Mouse (Mus musculus): ENCODE results near the gene Wdr3.
A peak's percentile ranks its signal among the peaks of the same experiment; 100 is the strongest.

Gene Wdr3

DNA sequence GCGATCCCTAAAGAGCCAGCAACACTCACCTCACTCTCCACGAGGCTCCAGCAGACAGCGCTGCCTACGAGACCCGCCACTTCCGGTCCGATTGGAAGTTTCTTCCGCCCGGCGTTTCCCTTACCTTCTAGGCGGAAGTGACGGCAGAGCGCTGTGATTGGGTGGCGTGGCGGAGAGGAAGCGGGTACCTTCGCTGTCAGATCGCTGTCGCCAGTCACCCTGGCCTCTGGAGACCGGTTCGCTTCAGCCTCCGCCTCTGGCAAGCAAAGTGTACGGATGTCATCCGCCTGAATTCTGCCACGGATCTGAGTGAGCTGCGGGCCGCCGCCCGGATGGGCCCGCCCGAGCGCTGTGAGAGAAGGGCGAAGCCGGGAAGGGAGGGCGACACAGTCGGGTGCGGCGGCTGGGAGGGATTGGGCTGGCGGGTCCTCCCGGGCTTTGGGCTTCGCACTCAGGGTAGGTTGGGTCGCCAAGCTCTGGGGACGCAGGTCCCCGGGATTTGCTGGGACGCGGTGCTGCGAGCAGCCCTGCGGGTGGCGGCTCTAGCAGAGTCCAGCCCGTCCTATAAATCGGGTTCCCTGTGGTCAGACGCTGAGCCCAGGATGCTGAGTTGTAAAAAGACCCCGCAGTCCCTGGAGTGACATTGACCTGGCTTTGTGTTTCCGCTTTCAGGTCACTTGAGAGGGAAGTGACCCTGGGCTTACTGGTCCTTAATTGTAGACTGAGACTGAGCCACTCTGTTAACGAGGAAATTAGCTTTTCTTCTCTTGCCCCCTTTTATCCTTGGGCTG lies at the start of gene Wdr3, which contains the start of gene Gdap2:
Gene Wdr3, minus strand, starts transcription at position 93 of the 791 bp plus-strand sequence.
Gene Gdap2, plus strand, starts transcription at position 67 of the 791 bp plus-strand sequence.
- DNase-seq (ENCODE audit: low spot score in 2 of 2) = peak; percentile 87 to 91

DNA sequence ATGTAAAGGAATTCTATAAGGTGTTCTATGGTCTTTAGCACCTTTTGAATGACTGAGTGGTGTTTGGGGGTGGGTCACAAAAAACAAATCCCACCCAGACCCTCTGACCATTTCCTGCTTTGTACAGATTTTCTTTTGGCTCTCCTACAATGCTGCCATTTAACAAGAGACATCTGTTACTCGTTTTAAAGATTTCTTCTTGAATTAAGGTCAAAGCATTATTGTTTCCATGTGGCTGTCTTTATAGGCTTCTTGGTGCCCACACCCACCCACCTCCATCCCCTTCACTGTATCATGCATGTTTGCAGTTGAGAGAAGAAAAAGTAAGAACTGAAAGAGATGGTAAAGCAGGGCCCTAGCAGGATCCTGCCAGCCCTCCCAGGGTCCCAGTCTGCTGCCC lies 44.8 kb upstream of the Wdr3 start:
- no peak for DNase-seq (ENCODE audit: low spot score in 2 of 2)

DNA sequence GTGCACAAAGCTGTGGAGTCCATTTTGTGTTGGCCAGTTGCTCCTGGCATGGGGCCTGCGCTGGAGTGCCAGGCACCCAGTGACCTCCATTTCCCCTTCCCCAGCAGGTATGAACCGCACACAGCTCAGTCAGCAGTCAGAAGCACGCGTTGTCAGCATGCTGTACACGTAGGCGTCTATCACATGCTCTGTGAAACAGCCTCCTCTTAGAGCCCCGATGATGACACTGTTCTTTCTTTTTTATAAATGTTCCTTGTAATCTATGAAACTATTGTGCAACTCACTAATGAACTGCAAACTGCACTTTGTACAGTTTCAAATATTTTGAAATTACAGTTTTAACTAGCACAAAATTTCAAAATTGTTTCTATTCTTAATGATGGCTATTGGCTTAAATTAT lies 39.3 kb upstream of the Wdr3 start:
- DNase-seq (ENCODE audit: low spot score in 2 of 2) = no peak

GRCm38 (mm10) chr3:100194210-100194609 lies 32.0 kb upstream of the Wdr3 start:
- no peak for DNase-seq (ENCODE audit: low spot score in 2 of 2)

- no peak for DNase-seq (ENCODE audit: low spot score in 2 of 2)
Observed at GRCm38 (mm10) chr3:100189861-100190260, 27.7 kb upstream of the Wdr3 start.

DNA sequence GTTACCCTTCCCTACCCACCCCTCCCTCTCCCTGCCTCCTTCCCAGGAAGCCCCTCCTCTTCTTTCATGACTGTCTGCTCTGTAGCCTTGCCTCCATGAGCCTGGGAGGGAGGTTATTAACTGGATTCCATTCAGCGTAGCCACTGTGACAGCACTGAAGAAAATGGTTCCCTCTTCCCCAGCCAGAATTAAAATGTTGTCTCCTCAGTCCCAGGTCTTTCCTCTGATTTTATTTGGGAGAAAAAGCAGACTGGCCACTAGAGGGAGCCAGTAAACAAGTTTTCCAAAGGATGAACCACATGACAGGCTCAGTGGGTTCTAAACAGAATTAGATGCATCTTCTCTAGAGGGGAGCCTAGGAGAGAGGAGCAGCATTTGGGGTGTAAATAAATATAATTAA lies 27.2 kb upstream of the Wdr3 start:
- peak; percentile 32 to 64 for DNase-seq (ENCODE audit: low spot score in 2 of 2)

GRCm38 (mm10) chr3:100180471-100180870 lies 18.3 kb upstream of the Wdr3 start:
- DNase-seq (ENCODE audit: low spot score in 2 of 2) = no peak

- no peak for DNase-seq (ENCODE audit: low spot score in 2 of 2)
Observed at GRCm38 (mm10) chr3:100176031-100176430, 13.8 kb upstream of the Wdr3 start.

DNA sequence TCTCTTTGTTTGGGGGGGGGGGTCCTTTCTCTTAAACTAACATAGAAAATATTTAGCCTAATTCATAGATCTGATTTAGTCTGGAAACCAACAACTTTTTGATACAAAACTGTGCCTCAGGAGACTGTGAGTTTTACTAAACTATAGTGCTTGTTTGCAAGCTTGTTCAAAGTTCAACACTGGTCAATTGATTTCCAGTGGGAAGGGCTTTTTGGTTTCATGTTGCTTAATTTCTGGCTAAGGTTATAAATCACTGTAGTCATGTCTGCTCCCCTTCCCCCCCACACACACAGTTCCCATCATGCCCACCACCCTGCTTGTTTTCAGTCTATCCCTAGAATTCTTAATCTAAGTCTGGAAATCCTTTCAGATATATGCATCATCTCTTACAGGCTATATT lies 2.8 kb upstream of the Wdr3 start:
- no peak for DNase-seq (ENCODE audit: low spot score in 2 of 2)

DNA sequence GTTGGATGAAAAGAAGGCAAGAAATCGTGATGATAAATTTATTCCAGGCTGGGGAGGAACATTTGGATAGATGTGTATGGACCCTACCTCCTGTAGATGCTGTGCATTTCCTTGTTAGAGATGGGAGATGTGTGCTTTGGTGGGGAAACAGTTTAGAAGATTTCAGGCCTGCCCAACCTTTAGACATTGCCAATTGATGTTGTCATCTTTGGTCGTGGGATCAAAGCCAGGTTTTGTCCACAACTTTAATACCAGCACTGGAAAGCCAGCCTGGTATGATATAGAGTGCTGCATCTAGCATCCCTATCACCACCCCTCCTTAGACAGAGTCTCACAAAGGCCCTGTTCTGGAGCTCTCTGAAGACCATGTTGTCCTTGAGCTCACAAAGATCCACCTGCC lies 1.3 kb upstream of the Wdr3 start:
- DNase-seq (ENCODE audit: low spot score in 2 of 2) = no peak

GRCm38 (mm10) chr3:100161665-100162314 lies 417 bp downstream of the Wdr3 start:
- no peak for DNase-seq (ENCODE audit: low spot score in 2 of 2)

GRCm38 (mm10) chr3:100160682-100161445 lies 1.3 kb downstream of the Wdr3 start:
- DNase-seq (ENCODE audit: low spot score in 2 of 2) = no peak

DNA sequence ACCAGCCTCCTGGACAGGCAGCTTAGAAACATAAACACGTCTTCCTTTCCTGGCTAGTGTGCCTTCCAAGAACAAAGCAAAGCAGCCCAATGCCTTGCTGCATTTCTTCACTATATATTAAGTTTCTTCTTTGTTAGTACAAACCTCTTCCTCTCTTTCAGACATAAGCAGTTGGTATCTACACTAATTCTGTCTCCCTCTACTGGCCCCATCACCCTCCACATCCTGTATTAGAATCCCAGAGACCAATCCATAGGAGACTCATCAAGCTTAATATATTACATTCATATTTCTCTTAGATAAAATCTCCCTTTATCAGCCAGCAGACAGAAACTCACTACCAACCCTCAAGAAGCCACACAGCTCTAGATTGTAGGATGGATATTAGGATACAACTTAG lies 39.8 kb downstream of the Wdr3 start:
- no peak for DNase-seq (ENCODE audit: low spot score in 2 of 2)

GRCm38 (mm10) chr3:100121961-100122360 lies 40.2 kb downstream of the Wdr3 start:
- no peak for DNase-seq (ENCODE audit: low spot score in 2 of 2)

DNA sequence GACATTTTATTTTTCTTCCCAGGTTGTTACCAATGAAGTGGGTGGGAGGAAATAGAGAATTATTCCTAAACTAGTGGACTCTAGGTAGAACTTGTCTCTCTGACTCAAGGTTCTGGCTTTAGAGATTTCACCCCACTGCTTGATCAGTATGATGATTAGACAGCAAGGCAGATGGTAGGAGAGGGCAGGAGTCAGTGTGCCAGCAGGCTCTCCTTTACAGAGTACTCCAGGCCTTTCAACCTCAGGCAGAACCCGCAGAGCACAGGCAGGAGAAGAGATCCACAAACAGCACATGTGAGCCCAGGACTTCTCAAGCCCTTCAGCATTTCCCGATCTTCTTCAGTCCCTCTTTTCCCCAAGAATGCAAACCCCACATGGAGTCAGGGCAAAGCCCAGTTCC lies 43.5 kb downstream of the Wdr3 start:
- no peak for DNase-seq (ENCODE audit: low spot score in 2 of 2)

- DNase-seq (ENCODE audit: low spot score in 2 of 2) = no peak
Observed at GRCm38 (mm10) chr3:100106736-100107135, 55.5 kb downstream of the Wdr3 start.

DNA sequence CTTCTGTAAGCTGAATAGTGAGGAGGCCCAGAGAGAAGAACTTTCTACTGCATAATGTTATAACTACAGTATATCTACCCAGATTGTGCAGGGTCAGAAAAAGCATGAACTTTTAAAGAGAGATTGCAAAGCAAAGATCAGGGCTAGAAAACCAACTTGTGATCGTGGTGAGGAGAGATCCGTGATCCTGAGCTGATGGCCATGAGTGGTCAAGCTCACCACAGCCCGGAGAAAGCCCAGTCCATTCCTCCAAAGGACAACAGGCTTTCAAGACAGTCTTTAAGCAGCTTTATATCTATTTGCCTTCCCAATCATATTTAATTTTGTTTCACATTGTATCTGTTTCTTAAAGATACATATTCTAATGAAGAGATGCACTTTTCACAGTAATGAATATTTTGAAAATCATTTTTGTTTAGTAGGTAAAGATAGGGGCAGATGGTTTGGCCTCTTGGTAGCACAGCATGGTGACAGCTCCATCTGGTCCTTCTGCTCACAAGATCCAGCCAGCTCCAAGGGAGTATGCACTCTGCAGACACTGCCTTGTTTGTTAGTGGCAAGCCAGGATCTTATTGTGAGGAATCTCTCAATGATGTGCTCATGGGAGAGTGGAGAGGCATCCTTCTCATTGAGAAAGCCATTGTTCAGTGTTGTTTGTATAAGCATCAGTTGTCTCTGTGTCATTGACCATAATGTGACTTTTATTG lies 59.7 kb downstream of the Wdr3 start:
- no peak for DNase-seq (ENCODE audit: low spot score in 2 of 2)
